Mouse (Mus musculus): ENCODE measurements at regions not wholly inside any gene's neighbourhood (a gene's known extent, or its start where the extent isn't known, plus 50 kb on each side); places are given as distances from the start of the nearest gene placed in this dataset.

GRCm38 (mm10) chr9:41570262-41570661, 408.8 kb upstream of the Ubash3b start:
- H3K4me2 ChIP-seq (replicated peaks; ENCODE audit: low read depth, low read length, severe bottlenecking) = no peak overlapping the region
- H3K9me3 ChIP-seq (ENCODE audit: control insufficient read depth, low read length) = no peaks in the 10 kb centered on the region
- TF ChIP-seq POLR2A (IDR thresholded peaks at IDR 0.05; ENCODE audit: borderline replicate concordance, extremely low read depth, insufficient read depth, insufficient read length) = no peak
- ATAC-seq (ENCODE audit: low FRiP score, low read depth) = no peak
- H3K27me3 ChIP-seq (ENCODE audit: control insufficient read depth, insufficient read depth, low read length) = no peaks in the 10 kb centered on the region
- no peak overlapping the region for H3K9ac ChIP-seq (ENCODE audit: low read depth, low read length, severe bottlenecking)
- no peak overlapping the region for H3K27ac ChIP-seq (replicated peaks; ENCODE audit: low read depth, low read length)
- no peaks in the 10 kb centered on the region for H3K36me3 ChIP-seq (ENCODE audit: control insufficient read depth, insufficient read depth, low read length)
- 82% methylated on average over 4 of the region's 4 CpGs for WGBS
- H3K4me1 ChIP-seq (ENCODE audit: control insufficient read depth, insufficient read depth, low read length) = no peaks in the 10 kb centered on the region
- H3K4me3 ChIP-seq (replicated peaks; ENCODE audit: low read length) = no peak overlapping the region
- no peak for DNase-seq (ENCODE audit: low spot score)

DNA sequence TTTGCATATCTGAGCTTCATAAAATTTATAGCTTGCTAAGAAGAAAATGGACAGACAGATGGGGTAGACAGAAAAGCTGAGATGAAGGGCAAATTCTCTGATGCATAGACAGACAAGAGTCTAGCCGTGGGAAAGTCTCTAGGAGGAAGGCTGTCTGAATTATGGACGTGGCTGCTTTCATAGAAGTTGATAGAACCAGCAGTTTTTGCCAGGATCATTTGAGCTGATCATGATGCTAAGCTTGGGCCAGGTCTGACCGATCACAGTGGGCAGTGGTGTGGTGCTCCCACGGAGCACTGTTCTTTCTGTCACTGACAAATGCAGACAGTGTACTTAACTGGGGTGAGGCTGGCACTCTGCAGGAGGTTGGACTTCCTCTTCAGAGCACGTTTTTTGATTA, 405.0 kb upstream of the Ubash3b start:
- Histone ChIP-seq H3K4me2 (replicated peaks; ENCODE audit: low read depth, low read length, severe bottlenecking) (no peak overlapping the region), H3K27me3 (ENCODE audit: control insufficient read depth, insufficient read depth, low read length) (no peaks in the 10 kb centered on the region), H3K9me3 (ENCODE audit: control insufficient read depth, low read length) (no peaks in the 10 kb centered on the region), H3K4me1 (ENCODE audit: control insufficient read depth, insufficient read depth, low read length) (no peaks in the 10 kb centered on the region), H3K9ac (ENCODE audit: low read depth, low read length, severe bottlenecking) (no peak overlapping the region), H3K4me3 (replicated peaks; ENCODE audit: low read length) (no peak overlapping the region), H3K36me3 (ENCODE audit: control insufficient read depth, insufficient read depth, low read length) (no peaks in the 10 kb centered on the region), H3K27ac (replicated peaks; ENCODE audit: low read depth, low read length) (no peak overlapping the region)
- WGBS = 76% methylated on average over 5 of the region's 5 CpGs
- no peak for DNase-seq (ENCODE audit: low spot score)
- ATAC-seq (ENCODE audit: low FRiP score, low read depth) = no peak
- no peak for TF ChIP-seq POLR2A (IDR thresholded peaks at IDR 0.05; ENCODE audit: borderline replicate concordance, extremely low read depth, insufficient read depth, insufficient read length)

GRCm38 (mm10) chr9:41565784-41566183, 404.3 kb upstream of the Ubash3b start:
- H3K4me2 ChIP-seq (replicated peaks; ENCODE audit: low read depth, low read length, severe bottlenecking) = no peak overlapping the region
- no peak overlapping the region for H3K27ac ChIP-seq (replicated peaks; ENCODE audit: low read depth, low read length)
- no peaks in the 10 kb centered on the region for H3K36me3 ChIP-seq (ENCODE audit: control insufficient read depth, insufficient read depth, low read length)
- no peaks in the 10 kb centered on the region for H3K9me3 ChIP-seq (ENCODE audit: control insufficient read depth, low read length)
- H3K4me1 ChIP-seq (ENCODE audit: control insufficient read depth, insufficient read depth, low read length) = no peaks in the 10 kb centered on the region
- ATAC-seq (ENCODE audit: low FRiP score, low read depth) = no peak
- WGBS = 76% methylated on average over 7 of the region's 7 CpGs
- no peak overlapping the region for H3K4me3 ChIP-seq (replicated peaks; ENCODE audit: low read length)
- no peak for TF ChIP-seq POLR2A (IDR thresholded peaks at IDR 0.05; ENCODE audit: borderline replicate concordance, extremely low read depth, insufficient read depth, insufficient read length)
- no peak for DNase-seq (ENCODE audit: low spot score)
- no peak overlapping the region for H3K9ac ChIP-seq (ENCODE audit: low read depth, low read length, severe bottlenecking)
- no peaks in the 10 kb centered on the region for H3K27me3 ChIP-seq (ENCODE audit: control insufficient read depth, insufficient read depth, low read length)

DNA sequence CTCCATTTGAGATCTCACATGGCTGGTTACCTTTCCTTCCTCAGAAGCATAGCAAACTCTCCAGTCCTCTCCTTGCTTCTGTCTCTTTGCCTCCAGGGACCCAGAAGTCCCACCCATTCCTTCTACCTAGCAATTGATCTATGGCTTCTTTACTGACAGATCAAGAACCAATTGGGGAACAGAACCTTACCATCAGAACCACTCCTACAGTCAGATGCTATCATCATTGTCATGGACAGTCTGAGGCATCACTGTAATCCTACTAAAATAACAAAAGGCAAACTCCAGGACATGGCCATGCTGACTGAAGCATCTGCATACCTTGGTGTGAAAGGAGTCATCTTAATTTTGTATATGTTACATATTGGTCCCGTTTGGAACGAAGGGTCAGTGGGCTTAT, 401.9 kb upstream of the Ubash3b start:
- Histone ChIP-seq H3K4me2 (replicated peaks; ENCODE audit: low read depth, low read length, severe bottlenecking) (no peak overlapping the region), H3K27me3 (ENCODE audit: control insufficient read depth, insufficient read depth, low read length) (no peaks in the 10 kb centered on the region), H3K4me1 (ENCODE audit: control insufficient read depth, insufficient read depth, low read length) (no peaks in the 10 kb centered on the region), H3K27ac (replicated peaks; ENCODE audit: low read depth, low read length) (no peak overlapping the region), H3K4me3 (replicated peaks; ENCODE audit: low read length) (no peak overlapping the region), H3K36me3 (ENCODE audit: control insufficient read depth, insufficient read depth, low read length) (no peaks in the 10 kb centered on the region), H3K9me3 (ENCODE audit: control insufficient read depth, low read length) (no peaks in the 10 kb centered on the region), H3K9ac (ENCODE audit: low read depth, low read length, severe bottlenecking) (no peak overlapping the region)
- WGBS = 90% methylated on average over 2 of the region's 2 CpGs
- ATAC-seq (ENCODE audit: low FRiP score, low read depth) = no peak
- DNase-seq (ENCODE audit: low spot score) = no peak
- no peak for TF ChIP-seq POLR2A (IDR thresholded peaks at IDR 0.05; ENCODE audit: borderline replicate concordance, extremely low read depth, insufficient read depth, insufficient read length)

DNA sequence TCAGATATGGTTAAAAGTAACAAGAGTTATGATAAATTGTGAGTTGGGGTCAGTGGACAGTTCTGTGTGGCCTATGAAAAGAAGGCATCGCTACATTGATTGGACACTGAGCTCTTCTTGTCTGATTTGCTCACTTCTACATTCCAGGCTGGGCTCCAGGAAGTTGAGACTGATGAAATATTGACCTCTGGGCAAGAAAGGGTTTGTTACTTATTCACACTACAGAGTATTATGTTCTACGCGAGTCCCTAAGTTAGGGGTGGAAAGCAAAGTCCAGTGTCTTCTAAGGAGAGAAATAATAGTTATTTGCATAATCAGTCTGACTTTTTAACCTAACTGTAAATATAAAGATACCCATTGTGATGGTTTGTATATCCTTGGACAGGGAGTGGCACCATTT, 397.0 kb upstream of the Ubash3b start:
- H3K27ac ChIP-seq (replicated peaks; ENCODE audit: low read depth, low read length) = no peak overlapping the region

DNA sequence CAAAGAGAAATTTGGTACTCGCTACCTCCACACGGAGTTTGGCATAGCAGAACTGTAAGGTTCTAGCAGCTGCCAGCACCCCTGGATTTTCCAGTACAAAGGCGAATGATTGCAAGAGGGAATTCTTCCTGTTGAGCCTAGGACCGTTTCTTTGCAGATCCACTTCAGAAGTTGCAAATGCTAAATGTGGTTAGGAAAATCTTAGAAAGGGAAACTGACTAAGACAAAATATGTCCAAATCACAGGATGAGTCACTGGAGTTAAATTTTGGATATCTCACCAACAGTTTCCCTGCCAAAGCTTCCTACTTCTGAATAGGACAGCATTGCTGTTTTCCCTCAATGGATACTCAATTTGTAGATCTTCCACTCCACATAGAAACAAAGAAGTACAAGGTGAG, 395.4 kb upstream of the Ubash3b start:
- Histone ChIP-seq H3K4me2 (replicated peaks; ENCODE audit: low read depth, low read length, severe bottlenecking) (no peak overlapping the region), H3K4me3 (replicated peaks; ENCODE audit: low read length) (no peak overlapping the region), H3K27ac (replicated peaks; ENCODE audit: low read depth, low read length) (no peak overlapping the region), H3K4me1 (ENCODE audit: control insufficient read depth, insufficient read depth, low read length) (no peaks in the 10 kb centered on the region), H3K27me3 (ENCODE audit: control insufficient read depth, insufficient read depth, low read length) (no peaks in the 10 kb centered on the region), H3K36me3 (ENCODE audit: control insufficient read depth, insufficient read depth, low read length) (no peaks in the 10 kb centered on the region), H3K9ac (ENCODE audit: low read depth, low read length, severe bottlenecking) (no peak overlapping the region), H3K9me3 (ENCODE audit: control insufficient read depth, low read length) (no peaks in the 10 kb centered on the region)
- DNase-seq (ENCODE audit: low spot score) = no peak
- WGBS = 88% methylated on average over 4 of the region's 4 CpGs
- ATAC-seq (ENCODE audit: low FRiP score, low read depth) = no peak
- no peak for TF ChIP-seq POLR2A (IDR thresholded peaks at IDR 0.05; ENCODE audit: borderline replicate concordance, extremely low read depth, insufficient read depth, insufficient read length)

More for the DNA sequence above, 397.0 kb upstream of the Ubash3b start:
- no peaks in the 10 kb centered on the region for H3K36me3 ChIP-seq (ENCODE audit: control insufficient read depth, insufficient read depth, low read length)
- H3K4me3 ChIP-seq (replicated peaks; ENCODE audit: low read length) = no peak overlapping the region
- WGBS = 98% methylated on average over 3 of the region's 3 CpGs
- no peak for TF ChIP-seq POLR2A (IDR thresholded peaks at IDR 0.05; ENCODE audit: borderline replicate concordance, extremely low read depth, insufficient read depth, insufficient read length)
- H3K4me2 ChIP-seq (replicated peaks; ENCODE audit: low read depth, low read length, severe bottlenecking) = no peak overlapping the region
- H3K27me3 ChIP-seq (ENCODE audit: control insufficient read depth, insufficient read depth, low read length) = no peaks in the 10 kb centered on the region
- H3K4me1 ChIP-seq (ENCODE audit: control insufficient read depth, insufficient read depth, low read length) = no peaks in the 10 kb centered on the region
- no peak for ATAC-seq (ENCODE audit: low FRiP score, low read depth)
- H3K9ac ChIP-seq (ENCODE audit: low read depth, low read length, severe bottlenecking) = no peak overlapping the region
- no peaks in the 10 kb centered on the region for H3K9me3 ChIP-seq (ENCODE audit: control insufficient read depth, low read length)
- no peak for DNase-seq (ENCODE audit: low spot score)

All from limb, embryonic 14.5 days (tissue).